Mouse (Mus musculus) midbrain, embryonic 11.5 days (tissue): ENCODE data around the gene Cdkl1. TPM values are rescaled to one million over a fixed set of nuclear protein-coding genes. Genes with fewer than 3 reads are reported as not detected.

ENCODE experiments used
- ATAC-seq: fragments of 200-750 bp; cut with Nextera tagmentation; 2 replicates; pipeline ENCODE4 v1.8.0; 2017; ENCODE audit warnings: moderate TSS enrichment, moderate library complexity; ENCODE audit not compliant: low FRiP score
- DNase-seq: peaks from one replicate; pipeline ENCODE4 v3.0.0; 2015; ENCODE audit warnings: low spot score; ENCODE audit errors: missing footprints
- H3K27ac ChIP-seq: fragments of 300-500 bp; sonication (generic); 2 replicates; pipeline ENCODE4 v1.5.1; 2014; ENCODE audit warnings: low read depth, low read length
- H3K27me3 ChIP-seq: fragments of 300-500 bp; sonication (generic); 2 replicates; pipeline ENCODE4 v1.6.1; 2014; ENCODE audit warnings: mild to moderate bottlenecking, low read length, moderate library complexity, mixed read lengths; ENCODE audit not compliant: control insufficient read depth, insufficient read depth
- H3K36me3 ChIP-seq: fragments of 300-500 bp; sonication (generic); 2 replicates; pipeline ENCODE4 v1.6.1; 2014; ENCODE audit warnings: mild to moderate bottlenecking, low read length, moderate library complexity, mixed read lengths; ENCODE audit not compliant: control insufficient read depth, insufficient read depth
- H3K4me1 ChIP-seq: fragments of 300-500 bp; sonication (generic); 2 replicates; pipeline ENCODE4 v1.6.1; 2014; ENCODE audit warnings: low read length; ENCODE audit not compliant: control insufficient read depth, insufficient read depth
- H3K4me2 ChIP-seq: fragments of 300-500 bp; sonication (generic); 2 replicates; pipeline ENCODE4 v1.6.1; 2014; ENCODE audit warnings: mild to moderate bottlenecking, moderate library complexity
- H3K4me3 ChIP-seq: fragments of 300-500 bp; sonication (generic); 2 replicates; pipeline ENCODE4 v1.5.1; 2014; ENCODE audit warnings: low read depth, low read length
- H3K9ac ChIP-seq: fragments of 300-500 bp; sonication (generic); 2 replicates; pipeline ENCODE4 v1.6.1; 2014; ENCODE audit warnings: low read length
- H3K9me3 ChIP-seq: fragments of 300-500 bp; sonication (generic); 2 replicates; pipeline ENCODE4 v1.6.1; 2016; ENCODE audit warnings: low read length; ENCODE audit not compliant: control insufficient read depth
- WGBS: fragments of 180-500 bp; shearing (Covaris S2); extraction: QIAGEN DNeasy Blood & Tissue Kit; methylation state at CpG from one replicate; pipeline ENCODE4 v1.1.7; 2014; 5-methylcytosine and 5-hydroxymethylcytosine counted together
- polyA plus RNA-seq: library from polyadenylated mRNA; unstranded; fragments of >200 nt; fragmentation: Nextera tagmentation; extraction: Ambion mirVana; gene quantifications from 2 replicates; pipeline ENCODE4 v1.2.1, GENCODE M21; 2014

Cdkl1 gene
- polyA plus RNA-seq, 1 experiment from 2014 or later = 0.64 TPM

DNA sequence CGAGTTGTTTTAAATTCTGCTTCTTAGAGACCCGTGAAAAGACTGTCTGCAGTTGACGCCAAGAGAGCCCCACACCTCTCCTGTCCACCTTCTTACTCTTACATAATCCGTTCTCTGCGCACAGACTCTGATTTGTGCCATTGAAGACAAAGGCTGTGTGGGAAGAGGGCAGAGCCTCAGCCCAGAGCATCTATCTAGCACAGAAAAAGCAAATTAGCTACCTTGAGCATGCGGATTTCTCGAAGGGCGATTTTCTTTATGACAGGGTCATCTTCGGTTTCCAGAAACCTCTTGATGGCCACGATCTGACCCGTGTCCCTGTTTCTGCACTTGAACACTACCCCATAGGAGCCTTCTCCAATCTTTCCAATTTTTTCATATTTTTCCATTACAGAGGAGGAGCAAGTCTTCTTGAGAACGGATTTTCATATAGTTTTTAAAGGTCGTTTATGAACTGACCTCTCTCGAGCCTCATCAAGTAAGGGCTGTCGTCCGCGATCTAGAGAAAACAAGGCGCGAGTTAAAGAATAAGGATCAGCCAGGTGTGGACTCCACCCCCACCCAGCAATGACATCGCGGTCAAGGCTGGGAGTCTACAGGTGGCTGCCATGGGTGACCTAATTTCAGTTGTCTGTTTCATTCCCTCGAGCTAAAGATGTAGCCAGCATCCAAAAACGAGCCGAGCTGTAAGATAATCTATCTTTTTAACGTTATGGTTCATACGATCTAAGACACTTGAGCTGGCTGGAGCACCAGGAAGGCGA is 1.1 kb downstream of the Cdkl1 start:
- no peak overlapping the region for H3K27ac ChIP-seq

DNA sequence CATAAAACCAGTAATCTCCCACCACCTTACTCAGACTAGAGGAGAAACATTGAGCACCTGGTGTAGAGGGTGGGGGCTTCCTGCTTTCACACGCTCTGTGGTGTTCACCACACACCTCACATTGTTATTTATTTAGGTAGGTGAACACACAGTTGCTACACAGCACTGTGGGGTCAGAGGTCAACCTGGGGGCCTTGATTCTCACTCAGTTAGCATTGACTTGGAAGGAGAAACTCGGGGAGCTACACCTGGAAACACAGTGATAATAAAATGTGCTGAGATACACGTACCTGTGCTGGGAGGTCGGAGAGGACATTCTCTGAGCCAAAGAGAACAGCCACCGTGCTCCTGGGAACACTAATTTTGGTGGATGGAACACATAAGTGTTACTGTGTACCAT is 2.7 kb downstream of the Cdkl1 start:
- H3K36me3 ChIP-seq = no peaks in the 10 kb centered on the region
- H3K9me3 ChIP-seq = no peaks in the 10 kb centered on the region
- H3K4me1 ChIP-seq = peaks cover 6% of the 10 kb centered on the region
- DNase-seq (no peak), ATAC-seq (no peak)
- WGBS = 93% methylated on average over 5 of the region's 5 CpGs
- no peak overlapping the region for H3K27ac ChIP-seq
- 0 out of 2 replicates have a peak, but pooled peaks cover 2% of the 10 kb centered on the region for H3K27me3 ChIP-seq
- H3K4me3 ChIP-seq = no peak overlapping the region
- no peak overlapping the region for H3K4me2 ChIP-seq
- no peak overlapping the region for H3K9ac ChIP-seq

More for the DNA sequence above, 1.1 kb downstream of the Cdkl1 start:
- Histone ChIP-seq H3K27me3 (0 out of 2 replicates have a peak, but pooled peaks cover 2% of the 10 kb centered on the region), H3K4me1 (peaks cover 6% of the 10 kb centered on the region), H3K4me2 (peak overlapping the region; percentile 96), H3K9me3 (no peaks in the 10 kb centered on the region), H3K4me3 (peak overlapping the region; percentile 53), H3K36me3 (no peaks in the 10 kb centered on the region), H3K9ac (peak overlapping the region; percentile 62)
- peak; percentile 18; the same call in 1 of the 2 replicates for ATAC-seq
- WGBS = 32% methylated on average over 27 of the region's 27 CpGs
- peak; percentile 84 for DNase-seq

DNA sequence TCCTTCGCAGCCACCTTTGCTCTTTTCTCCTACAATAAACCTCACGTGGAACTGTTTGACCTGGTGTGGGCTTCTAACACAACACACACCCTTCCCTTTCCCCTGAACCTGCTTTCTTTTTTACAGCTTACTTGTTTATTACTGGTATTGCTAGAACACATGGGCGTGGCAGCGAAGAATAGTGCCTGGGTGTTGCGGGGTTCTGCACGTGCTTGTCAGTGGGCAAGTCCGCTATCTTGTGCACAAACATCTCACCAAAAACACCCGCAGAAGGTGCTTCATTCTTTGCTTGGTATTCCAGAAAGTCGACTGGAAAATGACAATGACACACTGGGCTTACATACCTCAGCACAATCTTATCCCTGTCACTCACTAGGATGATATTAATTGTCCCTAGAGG is 5.6 kb downstream of the Cdkl1 start:
- WGBS = 91% methylated on average over 9 of the region's 9 CpGs
- no peak overlapping the region for H3K4me3 ChIP-seq
- H3K27ac ChIP-seq = no peak overlapping the region
- no peak overlapping the region for H3K9ac ChIP-seq
- no peaks in the 10 kb centered on the region for H3K9me3 ChIP-seq
- no peak for DNase-seq
- H3K27me3 ChIP-seq = 0 out of 2 replicates have a peak, but pooled peaks cover 2% of the 10 kb centered on the region
- H3K4me2 ChIP-seq = no peak overlapping the region
- no peak for ATAC-seq
- H3K36me3 ChIP-seq = no peaks in the 10 kb centered on the region
- no peaks in the 10 kb centered on the region for H3K4me1 ChIP-seq

- Histone ChIP-seq H3K36me3 (no peaks in the 10 kb centered on the region), H3K9ac (no peak overlapping the region), H3K4me3 (no peak overlapping the region), H3K27ac (no peak overlapping the region), H3K4me2 (no peak overlapping the region), H3K9me3 (no peaks in the 10 kb centered on the region), H3K27me3 (no peaks in the 10 kb centered on the region), H3K4me1 (no peaks in the 10 kb centered on the region)
- DNase-seq (no peak), ATAC-seq (no peak)
- 56% methylated on average over 6 of the region's 6 CpGs for WGBS
These were observed 7.6 kb downstream of the Cdkl1 start for GRCm38 (mm10) chr12:69783247-69784025.

GRCm38 (mm10) chr12:69781935-69782650 is 9.0 kb downstream of the Cdkl1 start:
- H3K4me1 ChIP-seq = no peaks in the 10 kb centered on the region
- H3K27me3 ChIP-seq = no peaks in the 10 kb centered on the region
- no peak overlapping the region for H3K4me3 ChIP-seq
- H3K9me3 ChIP-seq = no peaks in the 10 kb centered on the region
- 84% methylated on average over 10 of the region's 10 CpGs for WGBS
- no peak overlapping the region for H3K9ac ChIP-seq
- no peak overlapping the region for H3K4me2 ChIP-seq
- no peak overlapping the region for H3K27ac ChIP-seq
- ATAC-seq (no peak), DNase-seq (no peak)
- H3K36me3 ChIP-seq = no peaks in the 10 kb centered on the region

DNA sequence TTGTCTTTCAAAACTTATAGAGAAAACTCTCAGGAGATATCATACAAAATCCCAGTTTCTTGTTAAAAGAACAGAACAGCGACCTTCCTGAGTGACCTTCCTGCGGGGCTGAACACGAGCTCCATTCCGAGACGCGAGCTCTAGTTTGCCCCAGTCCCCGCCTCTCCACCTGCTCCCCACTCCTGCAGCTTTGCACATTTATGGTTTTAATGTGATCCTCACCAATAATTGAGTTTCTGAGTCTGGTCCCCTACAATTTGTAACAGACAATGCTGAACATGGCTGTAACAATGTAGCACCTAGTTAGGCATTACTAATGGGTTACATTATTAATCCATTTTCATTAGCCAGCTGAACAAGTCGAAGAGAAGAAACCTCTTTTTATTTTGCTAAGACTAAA is 9.6 kb downstream of the Cdkl1 start:
- 84% methylated on average over 8 of the region's 8 CpGs for WGBS
- no peak overlapping the region for H3K9ac ChIP-seq
- no peaks in the 10 kb centered on the region for H3K27me3 ChIP-seq
- H3K4me2 ChIP-seq = no peak overlapping the region
- H3K9me3 ChIP-seq = no peaks in the 10 kb centered on the region
- no peak overlapping the region for H3K4me3 ChIP-seq
- no peaks in the 10 kb centered on the region for H3K36me3 ChIP-seq
- no peak overlapping the region for H3K27ac ChIP-seq
- DNase-seq = no peak
- H3K4me1 ChIP-seq = no peaks in the 10 kb centered on the region
- no peak for ATAC-seq

GRCm38 (mm10) chr12:69777957-69778356 is 13.1 kb downstream of the Cdkl1 start:
- H3K9me3 ChIP-seq = no peaks in the 10 kb centered on the region
- no peak for ATAC-seq
- H3K4me1 ChIP-seq = no peaks in the 10 kb centered on the region
- H3K9ac ChIP-seq = no peak overlapping the region
- WGBS = 77% methylated on average over 2 of the region's 2 CpGs
- peak; percentile 2 for DNase-seq
- H3K4me2 ChIP-seq = no peak overlapping the region
- no peak overlapping the region for H3K27ac ChIP-seq
- H3K4me3 ChIP-seq = no peak overlapping the region
- H3K27me3 ChIP-seq = no peaks in the 10 kb centered on the region
- no peaks in the 10 kb centered on the region for H3K36me3 ChIP-seq

DNA sequence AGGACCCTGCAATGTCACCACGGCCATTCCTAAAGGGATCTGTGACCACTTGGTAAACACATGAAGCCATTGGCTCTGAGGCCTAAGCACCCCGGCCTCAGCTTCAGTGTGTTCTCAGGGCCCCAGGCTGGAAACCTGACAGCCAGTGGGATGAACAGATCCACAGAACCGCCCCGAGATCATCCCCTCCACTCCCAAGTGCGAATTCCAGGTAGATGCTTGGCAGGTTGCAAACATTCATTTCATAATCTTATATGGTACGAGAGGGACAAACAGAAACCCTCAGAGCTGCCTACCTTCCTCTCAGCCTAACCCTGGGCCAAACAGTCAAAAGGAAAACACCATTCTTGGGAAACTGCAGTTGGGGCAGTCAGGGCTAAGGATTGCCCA is 13.7 kb downstream of the Cdkl1 start:
- no peak overlapping the region for H3K9ac ChIP-seq
- no peak for DNase-seq
- H3K36me3 ChIP-seq = no peaks in the 10 kb centered on the region
- H3K4me1 ChIP-seq = no peaks in the 10 kb centered on the region
- H3K4me3 ChIP-seq = no peak overlapping the region
- no peaks in the 10 kb centered on the region for H3K27me3 ChIP-seq
- H3K9me3 ChIP-seq = no peaks in the 10 kb centered on the region
- H3K27ac ChIP-seq = no peak overlapping the region
- no peak overlapping the region for H3K4me2 ChIP-seq
- 86% methylated on average over 6 of the region's 6 CpGs for WGBS
- ATAC-seq = no peak
